Comparison of ENCODE assay signal across 8 mouse cellular contexts in the genomic region with DNA sequence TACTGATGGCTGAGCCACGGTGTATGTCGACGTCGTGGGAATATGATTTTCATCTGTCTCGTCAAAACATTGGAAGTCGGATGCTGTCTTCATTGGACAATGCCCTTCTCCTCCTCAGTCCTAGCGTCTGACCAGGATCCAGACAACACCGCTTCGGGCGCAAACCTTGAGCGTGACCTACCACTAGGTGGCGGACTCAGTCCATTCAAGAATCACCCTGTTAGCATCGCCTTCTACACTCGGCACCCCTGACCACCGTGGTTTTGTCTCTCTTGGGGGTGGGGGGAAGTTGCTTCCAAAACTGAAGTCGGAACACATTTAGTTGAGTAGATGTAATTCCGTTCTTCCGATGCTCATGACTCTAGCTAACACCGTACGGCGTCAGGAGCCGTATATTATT. TPM values are rescaled to one million over a fixed set of nuclear protein-coding genes. Genes with fewer than 3 reads are reported as not detected.
DNase-seq lines count a peak whose midpoint lies in the region; ATAC-seq and TF ChIP-seq lines count a peak whose summit lies in the region.

No protein-coding gene starts in this region.

- 0 out of 2 replicates have a peak, but pooled peaks cover 4% of the 10 kb centered on the region for H3K4me1 ChIP-seq in hindbrain, postnatal 0 days (ENCODE audit: insufficient read depth, low read length)

- H3K4me3 ChIP-seq in hindbrain, postnatal 0 days (ENCODE audit: low read length): peak overlapping the region; percentile 34

- H3K4me2 ChIP-seq in hindbrain, postnatal 0 days (ENCODE audit: low read depth, low read length): peak overlapping the region; percentile 77

- no peaks in the 10 kb centered on the region for H3K9me3 ChIP-seq in hindbrain, postnatal 0 days (ENCODE audit: low read length)

- TF ChIP-seq CTCF in hindbrain, postnatal 0 days (IDR thresholded peaks at IDR 0.05; ENCODE audit: low read depth): peak; percentile 96

- peak overlapping the region; percentile 6; the same call in 1 of the 2 replicates for H3K9ac ChIP-seq in hindbrain, postnatal 0 days (replicated peaks; ENCODE audit: low read length)

- peak; percentile 91 to 92 for DNase-seq in gastrocnemius, adult 8-10 months (ENCODE audit: low spot score in 2 of 2)
- peak; percentile 94 for DNase-seq in hindbrain, postnatal 0 days (ENCODE audit: low spot score)
- peak; percentile 83 for DNase-seq in left cerebral cortex, adult 11 months (ENCODE audit: low spot score)
- DNase-seq in lung, postnatal 36 days: peak; percentile 96
- peak; percentile 73 for DNase-seq in retina, adult 2 months (ENCODE audit: low read depth, low spot score)
- DNase-seq in thymus, postnatal 25 days: peak; percentile 90

- no peaks in the 10 kb centered on the region for H3K36me3 ChIP-seq in hindbrain, postnatal 0 days (ENCODE audit: insufficient read depth, low read length)

- ATAC-seq in activated CD4-positive, CD25-positive, alpha-beta regulatory T cell, adult 4 months: peak; percentile 12
- peak; percentile 22; the same call in 1 of the 2 replicates for ATAC-seq in common myeloid progenitor, adult 5-6 weeks (replicated peaks; ENCODE audit: low read depth, poor library complexity, severe bottlenecking)
- ATAC-seq in hindbrain, postnatal 0 days: peak; percentile 61

- WGBS in hindbrain, postnatal 0 days: 1% methylated on average over 22 of the region's 22 CpGs

- peaks cover 16% of the 10 kb centered on the region; the same call in 1 of the 2 replicates for H3K27me3 ChIP-seq in hindbrain, postnatal 0 days (ENCODE audit: insufficient read depth, low read length)

- H3K27ac ChIP-seq in hindbrain, postnatal 0 days: no peak overlapping the region; the same call in 1 of the 2 replicates

RNA-seq across cellular contexts. Expression of a gene that starts 4.1 kb away (rescaled TPM):
- not detected for polyA plus RNA-seq in activated CD4-positive, CD25-positive, alpha-beta regulatory T cell, adult 4 months (2017; shearing (Covaris generic))
- total RNA-seq in common myeloid progenitor, adult 5-6 weeks (2017): not detected in 2 replicates
- total RNA-seq in gastrocnemius, adult 8-10 months (2022): not detected
- total RNA-seq in hindbrain, postnatal 0 days (2014; rRNA removed): not detected in 2 replicates
- polyA plus RNA-seq in hindbrain, postnatal 0 days (2015; fragmentation: Nextera tagmentation; extraction: Ambion mirVana): not detected in 2 replicates

RNA-seq across cellular contexts. Expression of a gene that starts 4.5 kb away (rescaled TPM):
- 10 to 100 TPM in 1 of 2 experiments, 1 to 10 TPM in 1; 4.3 to 12.9 TPM for polyA plus RNA-seq in activated CD4-positive, CD25-positive, alpha-beta regulatory T cell, adult 4 months (2017; shearing (Covaris generic))
- total RNA-seq in common myeloid progenitor, adult 5-6 weeks (2017): 1.5 and 1.9 TPM in 2 replicates
- 10 to 100 TPM; 43.6 to 72.2 (median 55.8) TPM for total RNA-seq in gastrocnemius, adult 8-10 months (2022)
- 1.8 and 4.6 TPM in 2 replicates for total RNA-seq in hindbrain, postnatal 0 days (2014; rRNA removed)
- polyA plus RNA-seq in hindbrain, postnatal 0 days (2015; fragmentation: Nextera tagmentation; extraction: Ambion mirVana): 0.34 and 0.44 TPM in 2 replicates

RNA-seq across cellular contexts. Expression of a gene that starts 52.0 kb away (rescaled TPM):
- polyA plus RNA-seq in activated CD4-positive, CD25-positive, alpha-beta regulatory T cell, adult 4 months (2017; shearing (Covaris generic)): not detected
- total RNA-seq in common myeloid progenitor, adult 5-6 weeks (2017): not detected in 2 replicates
- not detected for total RNA-seq in gastrocnemius, adult 8-10 months (2022)
- not detected in 2 replicates for total RNA-seq in hindbrain, postnatal 0 days (2014; rRNA removed)
- 0.24 and 0.25 TPM in 2 replicates for polyA plus RNA-seq in hindbrain, postnatal 0 days (2015; fragmentation: Nextera tagmentation; extraction: Ambion mirVana)
